Mouse (Mus musculus): ENCODE data around the gene Zfp511. TPM values are rescaled to one million over a fixed set of nuclear protein-coding genes. Genes with fewer than 3 reads are reported as not detected.

Zfp511 gene
- polyA plus RNA-seq (2015; fragmentation: Nextera tagmentation; extraction: Ambion mirVana), result 34.1 and 35.0 TPM in 2 replicates

DNA sequence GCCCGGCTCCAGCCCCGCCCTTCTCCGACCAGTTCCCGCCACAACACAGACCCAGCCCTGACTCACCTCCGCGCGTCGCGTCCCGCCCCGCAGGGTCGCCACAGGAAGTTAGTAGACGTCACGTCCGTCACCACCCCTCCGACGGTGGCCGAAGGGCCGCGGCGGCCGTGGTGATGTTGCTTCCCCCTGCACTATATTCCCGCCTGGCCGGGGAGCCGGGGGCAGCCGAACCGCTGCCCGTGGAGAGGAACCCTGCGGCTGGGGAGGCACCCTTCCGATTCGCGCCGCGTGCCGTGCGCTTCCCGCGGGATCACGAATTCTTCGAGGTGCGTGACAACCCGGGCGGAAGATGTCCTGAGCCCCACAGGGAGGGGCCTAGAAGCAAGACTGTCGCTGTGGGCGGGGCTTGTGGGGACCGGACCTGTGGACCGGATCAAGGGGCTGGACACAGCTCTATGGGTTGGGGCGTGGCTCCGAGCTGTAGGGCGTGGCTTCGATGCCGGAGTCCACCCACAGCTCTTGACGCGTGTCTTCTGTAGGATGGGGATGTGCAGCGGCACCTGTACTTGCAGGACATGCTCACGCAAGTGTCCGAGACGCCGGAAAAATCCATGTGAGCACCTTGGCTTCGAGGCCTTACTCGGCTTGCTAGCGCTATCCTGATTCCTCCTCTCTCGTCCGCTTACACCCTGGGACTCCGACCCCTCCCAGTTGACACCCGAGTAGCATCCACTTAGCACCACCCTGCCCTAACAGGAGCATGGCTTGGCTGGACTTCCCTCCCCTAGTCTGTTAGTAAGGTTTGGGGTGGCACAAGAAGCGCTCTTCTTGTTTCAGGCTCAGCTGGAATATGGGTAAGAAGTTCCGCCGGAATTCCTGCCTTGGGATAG is at the start of gene Zfp511, which contains the start of gene Tubgcp2:
Gene Zfp511 (plus strand): TSS at position 111 of the 890 bp plus-strand sequence.
Gene Tubgcp2 (minus strand): TSS at position 389 of the 890 bp plus-strand sequence.
- Histone ChIP-seq H3K4me3 (replicated peaks; ENCODE audit: low read length) (peak within 1 kb of the TSS; percentile 88), H3K27ac (ENCODE audit: low read length) (peak within 1 kb of the TSS; percentile 87), H3K4me2 (ENCODE audit: low read depth, low read length) (peak within 1 kb of the TSS; percentile 97), H3K9ac (ENCODE audit: low read length) (peak within 1 kb of the TSS; percentile 93), H3K4me1 (ENCODE audit: control insufficient read depth, insufficient read depth, low read length) (peaks cover 18% of the 10 kb centered on the region), H3K27me3 (ENCODE audit: control insufficient read depth, insufficient read depth, low read length) (no peaks in the 10 kb centered on the region), H3K9me3 (replicated peaks; ENCODE audit: control insufficient read depth, low read length) (no peaks in the 10 kb centered on the region), H3K36me3 (ENCODE audit: control insufficient read depth, insufficient read depth, low read length) (peaks cover 6% of the 10 kb centered on the region; the same call in 1 of the 2 replicates)
- ATAC-seq (ENCODE audit: insufficient read depth, low FRiP score), result peak; percentile 98
- WGBS, result under 1% methylated on average over 69 of the region's 69 CpGs

DNA sequence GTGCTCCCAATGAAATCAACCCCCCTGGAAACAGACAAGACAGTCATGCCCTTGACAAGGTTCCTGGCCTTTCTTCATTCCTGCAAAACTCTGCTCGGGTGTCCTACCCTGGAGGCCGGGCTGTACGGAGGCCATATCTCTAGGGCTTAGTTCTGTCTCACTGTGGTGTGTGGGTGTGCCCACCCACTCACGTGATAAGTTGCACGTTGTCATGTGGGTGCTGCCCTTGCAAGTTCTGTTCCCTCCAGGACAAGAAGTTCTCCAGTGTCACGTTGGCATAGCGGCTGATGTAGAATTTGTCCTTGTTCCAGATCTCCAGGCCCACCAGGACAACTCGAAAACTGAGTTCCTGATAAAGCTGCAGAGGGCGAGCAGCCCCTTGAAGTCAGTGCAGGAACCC is 47.9 kb upstream of the Zfp511 start:
- no peak overlapping the region for H3K9ac ChIP-seq (ENCODE audit: low read length)
- 80% methylated on average over 9 of the region's 9 CpGs for WGBS
- H3K4me2 ChIP-seq (ENCODE audit: low read depth, low read length), result no peak overlapping the region
- H3K27me3 ChIP-seq (ENCODE audit: control insufficient read depth, insufficient read depth, low read length), result no peaks in the 10 kb centered on the region
- H3K9me3 ChIP-seq (replicated peaks; ENCODE audit: control insufficient read depth, low read length), result no peaks in the 10 kb centered on the region
- H3K4me3 ChIP-seq (replicated peaks; ENCODE audit: low read length), result no peak overlapping the region
- H3K36me3 ChIP-seq (ENCODE audit: control insufficient read depth, insufficient read depth, low read length), result no peaks in the 10 kb centered on the region
- ATAC-seq (ENCODE audit: insufficient read depth, low FRiP score), result no peak
- H3K27ac ChIP-seq (ENCODE audit: low read length), result no peak overlapping the region
- H3K4me1 ChIP-seq (ENCODE audit: control insufficient read depth, insufficient read depth, low read length), result 0 out of 2 replicates have a peak, but pooled peaks cover 2% of the 10 kb centered on the region

DNA sequence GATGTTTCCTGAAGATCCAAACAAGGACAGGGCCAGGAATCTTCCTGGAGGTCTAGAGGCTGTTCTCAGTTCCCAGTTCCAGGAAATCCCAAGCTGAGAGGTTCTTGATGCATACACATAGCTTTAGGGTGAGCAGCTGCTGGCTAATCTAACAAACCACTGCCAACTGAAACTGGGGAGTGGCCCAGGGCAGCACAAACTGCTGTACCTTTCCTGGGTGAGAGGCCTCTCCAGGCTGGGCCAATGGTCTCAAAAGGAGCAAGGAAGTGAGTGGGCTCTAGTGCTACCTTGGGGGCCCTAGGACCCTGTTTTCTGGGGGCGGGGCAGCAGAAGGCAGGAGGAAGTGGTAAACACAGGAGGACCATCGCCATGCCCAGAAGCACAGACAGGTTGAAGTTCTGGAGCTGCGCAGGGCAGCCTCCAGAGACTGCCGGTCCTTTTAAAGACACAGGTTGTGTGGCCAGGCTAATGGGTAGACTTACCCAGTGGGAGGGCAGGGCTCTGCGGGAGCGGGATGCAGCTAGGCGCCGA is 45.3 kb upstream of the Zfp511 start:
- H3K4me2 ChIP-seq (ENCODE audit: low read depth, low read length), result no peak overlapping the region
- no peak overlapping the region for H3K9ac ChIP-seq (ENCODE audit: low read length)
- 0 out of 2 replicates have a peak, but pooled peaks cover 2% of the 10 kb centered on the region for H3K4me1 ChIP-seq (ENCODE audit: control insufficient read depth, insufficient read depth, low read length)
- H3K27me3 ChIP-seq (ENCODE audit: control insufficient read depth, insufficient read depth, low read length), result no peaks in the 10 kb centered on the region
- H3K4me3 ChIP-seq (replicated peaks; ENCODE audit: low read length), result no peak overlapping the region
- H3K9me3 ChIP-seq (replicated peaks; ENCODE audit: control insufficient read depth, low read length), result no peaks in the 10 kb centered on the region
- H3K27ac ChIP-seq (ENCODE audit: low read length), result peak overlapping the region; percentile 26; the same call in 1 of the 2 replicates
- peak; percentile 35; the same call in 1 of the 2 replicates for ATAC-seq (ENCODE audit: insufficient read depth, low FRiP score)
- H3K36me3 ChIP-seq (ENCODE audit: control insufficient read depth, insufficient read depth, low read length), result no peaks in the 10 kb centered on the region
- 69% methylated on average over 8 of the region's 8 CpGs for WGBS

DNA sequence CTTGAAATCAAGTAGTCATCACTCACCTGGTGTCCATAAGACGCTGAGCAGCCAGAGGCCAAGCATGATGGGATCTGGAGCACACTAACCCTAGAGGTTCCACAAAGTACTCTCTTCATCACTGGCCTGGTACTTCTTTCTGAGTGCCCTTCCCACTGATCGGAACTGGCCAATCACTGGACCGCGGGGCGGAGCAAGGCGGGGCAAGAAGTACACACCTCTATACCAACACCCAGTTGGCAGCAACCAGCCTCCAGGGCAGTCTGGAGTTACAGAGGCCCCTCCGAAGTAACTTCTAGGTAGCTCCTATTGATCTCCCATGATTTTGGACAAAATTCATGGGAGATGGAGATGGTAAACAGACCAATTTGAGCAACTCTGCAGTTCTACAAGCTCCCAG is 43.8 kb upstream of the Zfp511 start, which contains the start of gene Adam8:
Gene Adam8 (minus strand): TSS at position 157 of the 400 bp plus-strand sequence.
- 0 out of 2 replicates have a peak, but pooled peaks cover 2% of the 10 kb centered on the region for H3K4me1 ChIP-seq (ENCODE audit: control insufficient read depth, insufficient read depth, low read length)
- H3K9me3 ChIP-seq (replicated peaks; ENCODE audit: control insufficient read depth, low read length), result no peaks in the 10 kb centered on the region
- H3K9ac ChIP-seq (ENCODE audit: low read length), result no peak within 1 kb of the TSS
- 0 out of 2 replicates have a peak, but pooled peaks cover 9% of the 10 kb centered on the region for H3K36me3 ChIP-seq (ENCODE audit: control insufficient read depth, insufficient read depth, low read length)
- no peak within 1 kb of the TSS for H3K4me2 ChIP-seq (ENCODE audit: low read depth, low read length)
- H3K27me3 ChIP-seq (ENCODE audit: control insufficient read depth, insufficient read depth, low read length), result no peaks in the 10 kb centered on the region
- H3K27ac ChIP-seq (ENCODE audit: low read length), result no peak within 1 kb of the TSS
- ATAC-seq (ENCODE audit: insufficient read depth, low FRiP score), result peak; percentile 60; the same call in 1 of the 2 replicates
- 22% methylated on average over 7 of the region's 7 CpGs for WGBS
- H3K4me3 ChIP-seq (replicated peaks; ENCODE audit: low read length), result no peak within 1 kb of the TSS

DNA sequence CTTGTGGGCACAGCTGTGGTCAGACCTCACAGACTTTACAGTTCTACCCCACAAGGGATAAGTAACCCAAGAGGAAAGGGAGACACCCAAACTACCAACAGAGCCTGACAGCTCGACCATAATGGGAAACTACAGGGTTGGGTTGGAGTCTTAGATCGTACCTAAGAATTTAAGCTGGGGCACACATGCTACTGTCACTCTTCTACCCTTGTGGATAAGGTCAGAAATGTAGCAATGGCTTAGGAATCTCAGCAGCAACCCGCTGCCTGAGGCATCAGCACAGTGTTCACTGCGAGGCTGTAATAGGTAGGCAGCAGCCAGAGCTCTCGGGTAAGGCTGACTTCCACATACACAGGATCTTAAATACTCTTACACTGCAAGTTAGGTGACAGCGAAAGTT is 42.7 kb upstream of the Zfp511 start:
- ATAC-seq (ENCODE audit: insufficient read depth, low FRiP score), result no peak
- H3K9ac ChIP-seq (ENCODE audit: low read length), result no peak overlapping the region
- H3K4me3 ChIP-seq (replicated peaks; ENCODE audit: low read length), result no peak overlapping the region
- no peak overlapping the region for H3K4me2 ChIP-seq (ENCODE audit: low read depth, low read length)
- 85% methylated on average over 6 of the region's 6 CpGs for WGBS
- H3K27ac ChIP-seq (ENCODE audit: low read length), result no peak overlapping the region
- H3K4me1 ChIP-seq (ENCODE audit: control insufficient read depth, insufficient read depth, low read length), result 0 out of 2 replicates have a peak, but pooled peaks cover 2% of the 10 kb centered on the region
- H3K9me3 ChIP-seq (replicated peaks; ENCODE audit: control insufficient read depth, low read length), result no peaks in the 10 kb centered on the region
- 0 out of 2 replicates have a peak, but pooled peaks cover 17% of the 10 kb centered on the region for H3K36me3 ChIP-seq (ENCODE audit: control insufficient read depth, insufficient read depth, low read length)
- no peaks in the 10 kb centered on the region for H3K27me3 ChIP-seq (ENCODE audit: control insufficient read depth, insufficient read depth, low read length)

DNA sequence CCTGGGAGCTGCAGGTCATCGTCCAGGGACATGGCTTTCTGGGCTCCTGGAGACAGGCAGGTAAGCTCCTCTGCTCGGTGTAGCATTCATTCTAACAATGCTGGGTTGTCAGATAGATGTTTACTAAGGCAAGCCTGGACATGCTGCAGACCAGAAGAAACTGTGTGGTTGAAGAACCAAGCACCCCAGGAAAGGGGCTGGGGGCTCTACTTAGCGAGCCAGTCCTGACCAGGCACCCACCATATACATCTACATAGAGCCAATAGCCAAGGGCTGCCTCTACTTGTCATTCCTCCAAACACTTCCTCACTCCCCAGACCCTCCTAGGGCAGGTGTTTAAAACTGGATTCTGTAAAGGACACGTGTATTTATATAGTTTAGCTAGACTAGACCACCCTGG is 42.0 kb upstream of the Zfp511 start:
- no peaks in the 10 kb centered on the region for H3K27me3 ChIP-seq (ENCODE audit: control insufficient read depth, insufficient read depth, low read length)
- H3K9me3 ChIP-seq (replicated peaks; ENCODE audit: control insufficient read depth, low read length), result no peaks in the 10 kb centered on the region
- H3K4me1 ChIP-seq (ENCODE audit: control insufficient read depth, insufficient read depth, low read length), result 0 out of 2 replicates have a peak, but pooled peaks cover 2% of the 10 kb centered on the region
- no peak overlapping the region for H3K4me2 ChIP-seq (ENCODE audit: low read depth, low read length)
- H3K36me3 ChIP-seq (ENCODE audit: control insufficient read depth, insufficient read depth, low read length), result 0 out of 2 replicates have a peak, but pooled peaks cover 19% of the 10 kb centered on the region
- no peak overlapping the region for H3K4me3 ChIP-seq (replicated peaks; ENCODE audit: low read length)
- no peak for ATAC-seq (ENCODE audit: insufficient read depth, low FRiP score)
- 65% methylated on average over 4 of the region's 4 CpGs for WGBS
- no peak overlapping the region for H3K9ac ChIP-seq (ENCODE audit: low read length)
- no peak overlapping the region for H3K27ac ChIP-seq (ENCODE audit: low read length)

DNA sequence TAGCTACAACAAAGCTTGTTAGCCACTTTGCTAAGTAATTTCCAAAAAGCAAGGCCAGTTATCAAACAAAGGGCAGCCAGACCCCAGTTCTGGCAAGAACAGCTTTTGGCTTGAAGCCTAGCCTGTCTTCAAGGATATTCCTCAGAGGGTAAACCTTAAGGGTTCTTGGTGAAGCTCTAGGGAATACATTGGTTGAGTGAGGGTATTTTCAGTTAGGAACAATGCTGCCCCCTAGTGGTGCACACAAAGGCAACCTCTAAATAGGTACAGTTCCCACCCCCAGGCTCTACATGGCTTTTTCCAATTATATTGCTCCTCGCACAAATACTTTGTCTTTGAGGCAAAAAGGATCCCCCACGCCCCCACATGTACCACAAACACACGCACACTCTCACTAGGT is 41.5 kb upstream of the Zfp511 start:
- Histone ChIP-seq H3K9ac (ENCODE audit: low read length) (no peak overlapping the region), H3K4me3 (replicated peaks; ENCODE audit: low read length) (no peak overlapping the region), H3K27me3 (ENCODE audit: control insufficient read depth, insufficient read depth, low read length) (no peaks in the 10 kb centered on the region), H3K36me3 (ENCODE audit: control insufficient read depth, insufficient read depth, low read length) (peaks cover 23% of the 10 kb centered on the region; the same call in 1 of the 2 replicates), H3K4me1 (ENCODE audit: control insufficient read depth, insufficient read depth, low read length) (0 out of 2 replicates have a peak, but pooled peaks cover 2% of the 10 kb centered on the region), H3K9me3 (replicated peaks; ENCODE audit: control insufficient read depth, low read length) (no peaks in the 10 kb centered on the region), H3K27ac (ENCODE audit: low read length) (no peak overlapping the region), H3K4me2 (ENCODE audit: low read depth, low read length) (no peak overlapping the region)
- no peak for ATAC-seq (ENCODE audit: insufficient read depth, low FRiP score)
- WGBS, result 34% methylated on average over 3 of the region's 3 CpGs

DNA sequence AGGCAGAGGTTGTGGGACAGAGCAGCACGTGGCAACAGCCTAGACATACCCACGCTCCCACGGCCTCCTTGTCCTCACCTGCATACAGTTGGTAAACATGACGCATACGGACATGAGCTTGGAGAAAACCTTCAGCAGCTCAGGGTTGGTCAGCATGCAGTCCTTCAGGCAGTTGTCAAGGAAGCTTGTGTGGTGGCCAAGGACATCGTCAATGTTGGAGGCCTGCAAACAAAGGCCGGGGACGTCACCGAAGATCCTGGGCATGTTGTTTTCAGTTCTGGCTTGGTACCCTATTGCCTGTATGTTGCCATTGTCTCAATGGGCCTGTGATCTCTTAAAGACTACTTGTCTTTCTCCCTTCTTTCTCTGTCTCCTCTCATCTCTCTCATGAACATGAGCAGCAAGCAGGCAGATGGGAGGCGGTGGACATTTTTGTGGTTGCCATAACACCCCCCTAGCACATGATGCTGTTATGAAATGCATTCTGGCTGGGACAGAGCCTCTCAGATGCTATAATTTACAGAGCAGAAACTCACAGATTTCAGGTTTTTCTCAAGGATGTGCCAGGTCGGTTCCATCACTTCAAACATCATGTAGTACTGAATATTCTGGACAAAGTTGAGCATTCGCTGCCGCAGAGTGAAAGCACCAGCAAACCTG is 37.4 kb upstream of the Zfp511 start:
- Histone ChIP-seq H3K9me3 (replicated peaks; ENCODE audit: control insufficient read depth, low read length) (no peaks in the 10 kb centered on the region), H3K4me1 (ENCODE audit: control insufficient read depth, insufficient read depth, low read length) (no peaks in the 10 kb centered on the region), H3K27ac (ENCODE audit: low read length) (no peak overlapping the region), H3K4me3 (replicated peaks; ENCODE audit: low read length) (no peak overlapping the region), H3K4me2 (ENCODE audit: low read depth, low read length) (no peak overlapping the region), H3K9ac (ENCODE audit: low read length) (no peak overlapping the region), H3K27me3 (ENCODE audit: control insufficient read depth, insufficient read depth, low read length) (no peaks in the 10 kb centered on the region), H3K36me3 (ENCODE audit: control insufficient read depth, insufficient read depth, low read length) (peaks cover 30% of the 10 kb centered on the region)
- no peak for ATAC-seq (ENCODE audit: insufficient read depth, low FRiP score)
- 93% methylated on average over 13 of the region's 13 CpGs for WGBS
